Mouse (Mus musculus): ENCODE measurements at regions not wholly inside any gene's neighbourhood (a gene's known extent, or its start where the extent isn't known, plus 50 kb on each side); places are given as distances from the start of the nearest gene placed in this dataset.

GRCm38 (mm10) chr3:148762541-148763225 is 227.7 kb downstream of the Adgrl2 start:
- no peak for TF ChIP-seq POLR2A (IDR thresholded peaks at IDR 0.05; ENCODE audit: insufficient read length, low read depth)
- no peak for TF ChIP-seq POLR2AphosphoS2 (IDR thresholded peaks at IDR 0.05; ENCODE audit: insufficient read length, low read depth)
- no peak for TF ChIP-seq MYOG (IDR thresholded peaks at IDR 0.05; ENCODE audit: control insufficient read depth in 1 of 3, insufficient read depth in 1 of 3, insufficient read length in 2 of 3, low read depth in 2 of 3)
- no peak for TF ChIP-seq E2F4 (IDR thresholded peaks at IDR 0.05; ENCODE audit: insufficient read depth)
- TF ChIP-seq MYOD1 (IDR thresholded peaks at IDR 0.05; ENCODE audit: control insufficient read depth in 1 of 3, insufficient read length in 2 of 3, low read depth in 2 of 3) = no peak
- no peak for TF ChIP-seq MAX (IDR thresholded peaks at IDR 0.05; ENCODE audit: low read depth)
- no peak for TF ChIP-seq TCF12 (IDR thresholded peaks at IDR 0.05; ENCODE audit: insufficient read depth, poor library complexity, severe bottlenecking)
- TF ChIP-seq USF1 (IDR thresholded peaks at IDR 0.05; ENCODE audit: low read depth) = no peak
- no peak for TF ChIP-seq TCF3 (IDR thresholded peaks at IDR 0.05; ENCODE audit: insufficient read length, low read depth)
